Mouse (Mus musculus): ENCODE data around the gene Gchfr. TPM values are rescaled to one million over a fixed set of nuclear protein-coding genes. Genes with fewer than 3 reads are reported as not detected.

The Gchfr gene
- total RNA-seq (2014; rRNA removed) (0.38 TPM in 1 of 2 replicates, not detected in the other), polyA plus RNA-seq (2015; fragmentation: Nextera tagmentation; extraction: Ambion mirVana) (1.5 and 1.9 TPM in 2 replicates)

GRCm38 (mm10) chr2:119166901-119167865, at the start of gene Gchfr:
Gchfr (plus strand) TSS chr2:119167773.
- no peaks in the 10 kb centered on the region for H3K27me3 ChIP-seq (ENCODE audit: insufficient read depth, low read length)
- under 1% methylated on average over 60 of the region's 60 CpGs for WGBS
- H3K9ac ChIP-seq = peak within 1 kb of the TSS; percentile 14
- H3K36me3 ChIP-seq (ENCODE audit: insufficient read depth) = peaks cover 7% of the 10 kb centered on the region; the same call in 1 of the 2 replicates
- TF ChIP-seq CTCF (IDR thresholded peaks at IDR 0.05; ENCODE audit: low read depth) = no peak
- H3K27ac ChIP-seq (ENCODE audit: low read depth, low read length) = no peak within 1 kb of the TSS
- peak within 1 kb of the TSS; percentile 100 for H3K4me2 ChIP-seq (ENCODE audit: low read depth)
- H3K9me3 ChIP-seq (ENCODE audit: low read length) = no peaks in the 10 kb centered on the region
- H3K4me1 ChIP-seq (ENCODE audit: insufficient read depth) = no peaks in the 10 kb centered on the region
- peak; percentile 65 for ATAC-seq
- DNase-seq = peak; percentile 70
- H3K4me3 ChIP-seq (ENCODE audit: low read depth, low read length) = peak within 1 kb of the TSS; percentile 53

- H3K4me3 ChIP-seq (ENCODE audit: low read depth, low read length) = no peak overlapping the region
- no peak overlapping the region for H3K9ac ChIP-seq
- 86% methylated on average over 5 of the region's 5 CpGs for WGBS
- peaks cover 52% of the 10 kb centered on the region for H3K36me3 ChIP-seq (ENCODE audit: insufficient read depth)
- H3K27ac ChIP-seq (ENCODE audit: low read depth, low read length) = no peak overlapping the region
- no peaks in the 10 kb centered on the region for H3K9me3 ChIP-seq (ENCODE audit: low read length)
- ATAC-seq (no peak), DNase-seq (no peak)
- no peaks in the 10 kb centered on the region for H3K4me1 ChIP-seq (ENCODE audit: insufficient read depth)
- H3K4me2 ChIP-seq (ENCODE audit: low read depth) = no peak overlapping the region
- TF ChIP-seq CTCF (IDR thresholded peaks at IDR 0.05; ENCODE audit: low read depth) = no peak
- no peaks in the 10 kb centered on the region for H3K27me3 ChIP-seq (ENCODE audit: insufficient read depth, low read length)
Observed at GRCm38 (mm10) chr2:119136346-119136898, 31.2 kb upstream of the Gchfr start.

- Histone ChIP-seq H3K9ac (no peak overlapping the region), H3K9me3 (ENCODE audit: low read length) (no peaks in the 10 kb centered on the region), H3K36me3 (ENCODE audit: insufficient read depth) (peaks cover 89% of the 10 kb centered on the region), H3K4me3 (ENCODE audit: low read depth, low read length) (no peak overlapping the region), H3K27me3 (ENCODE audit: insufficient read depth, low read length) (no peaks in the 10 kb centered on the region), H3K27ac (ENCODE audit: low read depth, low read length) (no peak overlapping the region), H3K4me1 (ENCODE audit: insufficient read depth) (no peaks in the 10 kb centered on the region), H3K4me2 (ENCODE audit: low read depth) (no peak overlapping the region)
- DNase-seq (no peak), ATAC-seq (no peak)
- WGBS = 88% methylated on average over 2 of the region's 2 CpGs
- TF ChIP-seq CTCF (IDR thresholded peaks at IDR 0.05; ENCODE audit: low read depth) = peak; percentile 30
Observed at GRCm38 (mm10) chr2:119145199-119145598, 22.4 kb upstream of the Gchfr start.

- DNase-seq (no peak), ATAC-seq (no peak)
- Histone ChIP-seq H3K4me1 (ENCODE audit: insufficient read depth) (no peaks in the 10 kb centered on the region), H3K4me2 (ENCODE audit: low read depth) (no peak overlapping the region), H3K27me3 (ENCODE audit: insufficient read depth, low read length) (no peaks in the 10 kb centered on the region), H3K27ac (ENCODE audit: low read depth, low read length) (no peak overlapping the region), H3K9ac (no peak overlapping the region), H3K4me3 (ENCODE audit: low read depth, low read length) (no peak overlapping the region), H3K9me3 (ENCODE audit: low read length) (no peaks in the 10 kb centered on the region), H3K36me3 (ENCODE audit: insufficient read depth) (peaks cover 94% of the 10 kb centered on the region)
- WGBS = 88% methylated on average over 6 of the region's 6 CpGs
- no peak for TF ChIP-seq CTCF (IDR thresholded peaks at IDR 0.05; ENCODE audit: low read depth)
Observed at GRCm38 (mm10) chr2:119146435-119146834, 21.1 kb upstream of the Gchfr start.

- Histone ChIP-seq H3K9ac (no peak overlapping the region), H3K9me3 (ENCODE audit: low read length) (no peaks in the 10 kb centered on the region), H3K27me3 (ENCODE audit: insufficient read depth, low read length) (no peaks in the 10 kb centered on the region), H3K4me1 (ENCODE audit: insufficient read depth) (no peaks in the 10 kb centered on the region), H3K27ac (ENCODE audit: low read depth, low read length) (no peak overlapping the region), H3K4me2 (ENCODE audit: low read depth) (no peak overlapping the region), H3K36me3 (ENCODE audit: insufficient read depth) (peaks cover 94% of the 10 kb centered on the region), H3K4me3 (ENCODE audit: low read depth, low read length) (no peak overlapping the region)
- TF ChIP-seq CTCF (IDR thresholded peaks at IDR 0.05; ENCODE audit: low read depth) = no peak
- 83% methylated on average over 22 of the region's 22 CpGs for WGBS
- ATAC-seq = no peak
- no peak for DNase-seq
Observed at GRCm38 (mm10) chr2:119147160-119147678, 20.4 kb upstream of the Gchfr start.

- Histone ChIP-seq H3K4me1 (ENCODE audit: insufficient read depth) (no peaks in the 10 kb centered on the region), H3K4me3 (ENCODE audit: low read depth, low read length) (no peak overlapping the region), H3K9me3 (ENCODE audit: low read length) (no peaks in the 10 kb centered on the region), H3K27me3 (ENCODE audit: insufficient read depth, low read length) (no peaks in the 10 kb centered on the region), H3K27ac (ENCODE audit: low read depth, low read length) (no peak overlapping the region), H3K9ac (no peak overlapping the region), H3K36me3 (ENCODE audit: insufficient read depth) (peaks cover 94% of the 10 kb centered on the region), H3K4me2 (ENCODE audit: low read depth) (no peak overlapping the region)
- TF ChIP-seq CTCF (IDR thresholded peaks at IDR 0.05; ENCODE audit: low read depth) = no peak
- no peak for DNase-seq
- WGBS = 95% methylated on average over 8 of the region's 8 CpGs
- no peak for ATAC-seq
Observed at GRCm38 (mm10) chr2:119147775-119148174, 19.8 kb upstream of the Gchfr start.
